Mouse (Mus musculus): ENCODE measurements around the gene Hmcn2. TPM values are rescaled to one million over a fixed set of nuclear protein-coding genes. Genes with fewer than 3 reads are reported as not detected.
A peak's percentile ranks its signal among the peaks of the same experiment; 100 is the strongest.

Gene Hmcn2
- total RNA-seq, 2 experiments from 2014 or later, result 0.30 to 0.73 TPM

DNA sequence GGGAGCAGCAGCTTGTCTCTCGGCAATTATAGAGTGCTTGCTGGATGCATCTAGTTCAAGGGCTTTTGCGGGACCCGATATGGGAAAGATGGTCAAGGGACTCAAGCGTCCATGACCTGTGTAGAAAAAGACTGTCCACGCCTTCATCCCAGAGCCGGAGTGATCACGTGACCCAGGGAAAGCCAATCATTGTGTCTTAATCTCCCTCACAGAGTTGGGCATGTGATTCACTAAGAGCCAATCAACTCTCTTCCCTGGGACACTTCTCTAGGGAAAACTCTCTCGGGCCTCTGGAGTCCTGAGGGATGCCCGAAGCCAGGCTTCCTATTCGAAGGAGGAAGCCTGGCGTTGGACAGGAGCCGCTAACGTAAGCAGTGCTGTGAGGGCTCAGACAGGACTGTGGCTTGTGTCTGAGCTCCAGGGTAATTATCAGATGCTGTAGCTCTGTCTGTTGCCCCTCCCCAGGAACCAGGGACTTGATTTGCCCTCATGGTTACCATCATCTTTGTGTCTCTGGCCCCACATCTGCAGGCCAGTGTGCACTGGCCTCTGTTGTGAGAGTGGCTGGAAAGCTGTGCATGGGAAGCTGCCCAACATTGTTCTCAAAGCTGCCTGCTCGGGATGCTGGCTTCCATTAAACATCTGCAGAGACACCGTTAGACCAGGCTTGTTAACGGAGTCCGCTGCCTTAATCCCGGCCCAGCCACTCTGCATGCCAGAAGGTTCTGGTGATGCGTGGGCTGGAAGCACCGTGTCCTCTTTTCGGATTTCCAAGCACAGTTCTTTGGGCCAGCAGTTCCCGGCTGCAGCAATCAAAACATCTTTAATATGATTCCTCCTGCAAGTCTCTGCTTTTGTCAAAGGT is 9.2 kb upstream of the Hmcn2 start:
- DNase-seq (ENCODE audit: low spot score in 2 of 2), result no peak

GRCm38 (mm10) chr2:31305684-31306083 is 8.5 kb upstream of the Hmcn2 start:
- DNase-seq (ENCODE audit: low spot score in 2 of 2), result peak in 1 of 2 experiments; percentile 42

DNA sequence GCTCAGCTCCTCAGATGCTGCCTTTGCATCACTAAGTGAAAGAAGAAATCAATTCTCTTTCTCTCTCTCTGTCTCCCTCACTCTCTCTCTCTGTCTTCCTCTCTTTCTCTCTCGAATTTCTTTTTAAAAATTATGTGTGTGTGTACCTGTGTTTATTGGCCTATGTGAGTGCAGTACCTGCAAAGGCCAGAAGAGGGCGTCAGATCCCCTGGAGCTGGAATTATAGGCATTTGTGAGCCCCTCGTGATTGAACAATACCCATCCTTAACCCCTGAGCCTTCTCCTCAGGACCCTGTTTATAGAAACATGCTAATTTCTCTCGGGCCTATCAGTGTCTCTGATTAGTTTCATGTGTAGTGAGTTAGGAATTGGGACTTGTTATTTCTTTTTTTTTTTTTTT is 6.0 kb upstream of the Hmcn2 start:
- DNase-seq (ENCODE audit: low spot score in 2 of 2), result no peak

GRCm38 (mm10) chr2:31309549-31309948 is 4.7 kb upstream of the Hmcn2 start:
- DNase-seq (ENCODE audit: low spot score in 2 of 2), result no peak

DNA sequence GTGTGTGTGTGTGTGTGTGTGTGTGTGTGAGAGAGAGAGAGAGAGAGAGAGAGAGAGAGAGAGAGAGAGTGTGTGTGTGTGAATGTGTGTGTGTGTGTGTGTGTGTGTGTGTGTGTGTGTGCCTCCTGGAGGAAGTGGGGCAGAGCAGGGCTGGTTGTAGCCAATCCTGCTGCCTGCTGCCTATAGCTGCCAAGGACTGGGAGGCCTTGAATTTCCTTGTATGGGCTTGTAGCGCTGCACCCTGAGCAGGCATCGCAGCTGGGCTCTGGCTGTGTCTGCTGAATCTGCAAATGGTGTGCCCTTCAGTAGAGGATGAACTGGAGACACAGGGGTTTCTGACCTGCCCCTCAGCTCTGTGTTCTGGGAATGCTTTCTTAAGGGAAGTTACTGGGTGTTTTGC is 3.9 kb downstream of the Hmcn2 start:
- no peak for DNase-seq (ENCODE audit: low spot score in 2 of 2)

- no peak for DNase-seq (ENCODE audit: low spot score in 2 of 2)
Measured at GRCm38 (mm10) chr2:31319200-31319599, 5.0 kb downstream of the Hmcn2 start.

GRCm38 (mm10) chr2:31327186-31327585 is 13.0 kb downstream of the Hmcn2 start:
- DNase-seq (ENCODE audit: low spot score in 2 of 2), result no peak

DNA sequence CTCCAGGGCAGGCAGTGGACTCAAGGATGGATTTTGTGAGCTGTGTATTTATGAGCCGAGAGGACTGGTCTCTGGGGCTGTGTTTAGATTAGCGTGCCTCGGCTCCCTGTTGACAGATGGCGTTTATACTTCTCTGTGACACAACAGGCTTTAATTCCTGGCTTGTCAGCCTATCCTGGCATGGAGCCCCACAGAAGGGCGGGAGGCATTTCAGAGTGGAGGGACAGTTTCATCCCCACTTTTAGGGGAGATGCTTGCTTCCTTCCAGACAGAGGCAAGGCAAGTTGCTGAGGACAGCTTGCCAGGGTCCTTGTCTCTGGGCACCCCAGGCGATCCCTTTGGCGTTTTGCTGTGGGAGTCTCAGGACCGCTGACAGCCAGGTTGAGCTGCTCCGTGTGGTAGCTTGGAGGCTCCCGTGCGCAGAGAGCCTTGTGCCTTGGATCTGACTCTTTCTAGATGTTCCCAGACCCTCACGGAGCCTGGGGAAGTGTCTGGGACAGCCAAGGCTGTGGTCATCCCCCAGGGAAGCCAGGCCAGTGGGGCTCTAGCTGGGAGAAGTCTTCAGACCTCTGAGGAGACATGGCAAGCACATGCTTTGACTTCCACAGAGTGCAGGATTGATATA is 23.6 kb downstream of the Hmcn2 start:
- DNase-seq (ENCODE audit: low spot score in 2 of 2), result no peak

DNA sequence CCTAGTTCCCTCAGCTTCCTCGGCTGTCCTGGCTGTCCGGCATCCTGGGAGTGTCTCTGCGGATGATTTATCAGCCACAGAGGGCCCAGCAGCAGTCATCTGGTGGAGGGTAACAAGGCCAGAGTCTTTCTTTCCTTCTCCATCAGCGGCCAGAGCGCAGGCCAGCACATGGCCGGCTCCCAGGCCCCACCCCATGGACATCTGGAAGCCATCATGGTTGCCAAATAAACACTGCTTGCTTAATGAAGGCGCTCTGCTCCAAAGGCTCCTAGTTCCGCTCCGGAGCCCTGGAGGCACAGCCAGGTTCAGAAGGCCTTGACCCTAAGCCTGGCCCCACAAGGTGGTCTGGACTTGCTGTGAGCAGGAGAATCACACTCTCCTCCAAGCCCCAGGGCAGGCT is 25.6 kb downstream of the Hmcn2 start:
- no peak for DNase-seq (ENCODE audit: low spot score in 2 of 2)

DNA sequence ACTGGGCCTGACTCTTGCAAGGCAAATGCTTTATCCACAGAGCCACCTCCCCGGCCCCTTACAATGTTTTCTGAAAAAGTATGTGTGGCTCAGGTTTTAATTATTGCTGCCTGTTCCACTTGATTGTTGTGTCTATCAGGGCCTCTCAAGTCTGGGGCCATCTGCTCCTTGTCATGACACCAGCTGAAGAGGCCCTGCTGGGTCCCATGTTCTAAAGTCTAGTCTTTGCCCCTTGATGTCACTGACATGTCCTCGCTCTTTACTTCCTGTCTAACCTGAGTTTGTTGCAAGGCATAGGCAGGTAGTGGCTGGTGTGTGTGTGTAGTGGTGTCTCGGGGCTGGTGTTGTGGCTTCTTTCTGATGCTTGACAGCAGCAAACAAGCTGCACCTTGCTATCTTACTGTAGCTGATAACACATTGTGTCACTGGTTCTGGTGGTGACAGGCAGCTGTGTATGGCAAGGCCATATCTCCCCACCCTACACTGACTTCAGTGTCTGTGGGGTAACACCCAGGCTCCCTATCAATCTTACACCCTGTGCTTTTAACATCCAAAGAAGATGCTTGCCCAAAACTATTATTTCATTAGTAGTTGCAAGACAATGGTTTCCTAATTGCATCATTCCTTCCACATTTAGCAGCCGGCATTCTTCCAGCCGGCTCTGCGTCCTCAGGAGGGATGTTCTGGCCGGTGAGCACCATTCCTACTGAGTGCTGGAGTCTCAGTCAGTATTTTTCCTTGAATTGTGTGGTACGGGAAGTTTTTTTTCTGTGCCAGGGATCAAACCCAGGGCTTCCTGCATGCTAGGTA is 27.7 kb downstream of the Hmcn2 start:
- DNase-seq (ENCODE audit: low spot score in 2 of 2), result no peak

DNA sequence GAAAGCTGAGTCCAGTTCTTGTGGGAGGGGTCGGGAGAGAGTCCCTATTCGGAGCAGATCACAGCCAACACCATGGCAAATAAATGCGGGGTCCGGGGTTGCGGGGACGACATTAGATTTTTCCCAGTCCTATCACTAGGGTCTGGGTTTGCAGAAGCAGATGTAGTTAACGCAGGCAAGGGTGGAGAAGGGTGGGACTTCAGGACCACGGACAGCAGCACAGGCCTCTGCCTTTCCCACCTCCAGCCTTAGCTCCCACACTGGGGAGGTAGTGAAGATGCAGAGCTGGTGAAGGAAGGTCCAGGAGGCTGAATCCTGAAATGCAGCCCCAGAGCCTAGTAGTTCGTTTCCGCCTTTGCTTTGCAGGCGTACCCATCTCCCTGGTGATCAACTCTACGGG is 31.9 kb downstream of the Hmcn2 start:
- no peak for DNase-seq (ENCODE audit: low spot score in 2 of 2)

GRCm38 (mm10) chr2:31348373-31348772 is 34.2 kb downstream of the Hmcn2 start:
- peak in 1 of 2 experiments; percentile 12 for DNase-seq (ENCODE audit: low spot score in 2 of 2)

DNA sequence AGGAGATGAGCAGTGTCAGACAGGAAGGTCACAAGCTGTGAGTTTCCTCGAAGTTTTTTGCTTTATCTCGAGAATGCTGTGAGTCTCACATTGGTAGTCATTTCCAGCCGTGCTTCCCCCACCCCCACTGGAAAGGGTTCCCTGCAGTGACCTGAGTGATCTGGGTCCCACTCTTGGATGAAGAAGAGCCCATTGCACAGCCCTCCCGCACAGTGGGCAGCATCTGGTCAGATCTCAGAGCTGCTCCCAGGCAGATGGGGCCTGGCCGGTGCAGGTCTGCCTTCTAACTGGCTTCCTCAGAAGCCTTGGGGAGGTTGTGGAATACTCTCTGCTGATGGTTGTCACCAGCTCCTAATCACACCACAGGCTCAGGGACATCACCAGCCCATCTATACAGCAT is 34.6 kb downstream of the Hmcn2 start:
- DNase-seq (ENCODE audit: low spot score in 2 of 2), result no peak

DNA sequence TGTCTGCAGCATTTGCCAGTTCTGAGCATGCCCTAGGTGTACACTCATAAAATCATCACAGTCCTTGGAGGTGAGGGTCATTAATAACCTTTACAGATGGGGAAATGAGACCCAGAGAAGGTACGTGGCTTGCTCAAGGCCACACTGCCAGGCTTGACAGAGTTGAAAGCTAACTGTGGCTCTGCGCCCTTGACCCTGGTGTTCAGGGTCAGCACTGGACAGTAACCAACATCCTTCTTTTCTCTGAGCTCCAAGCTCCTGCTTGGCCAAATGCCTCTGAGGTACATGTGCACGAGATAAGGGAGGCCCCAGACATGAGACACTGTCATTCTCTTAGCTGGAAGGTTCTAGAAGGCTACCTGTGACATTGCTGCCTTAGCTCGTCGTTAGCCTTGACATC is 42.6 kb downstream of the Hmcn2 start:
- DNase-seq (ENCODE audit: low spot score in 2 of 2), result no peak

DNA sequence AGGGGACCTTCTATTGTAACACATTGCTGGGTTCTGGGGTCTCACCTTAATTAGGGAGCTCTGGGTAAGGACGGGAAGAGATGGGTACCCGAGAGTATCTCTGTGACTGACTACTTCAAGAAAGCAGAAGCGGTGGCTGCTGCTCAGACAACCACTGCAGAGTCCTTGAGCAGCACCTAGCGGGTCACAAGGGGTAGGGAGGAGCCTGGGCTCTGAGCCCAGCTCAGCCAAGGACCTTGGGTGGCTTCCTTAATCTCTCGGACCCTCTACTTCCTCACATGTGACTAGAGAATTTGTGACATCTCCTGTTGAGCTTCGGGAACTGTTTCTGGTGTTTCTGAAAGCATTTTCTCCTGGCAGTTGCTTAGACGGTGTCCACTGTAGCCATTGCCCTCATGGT is 45.1 kb downstream of the Hmcn2 start:
- no peak for DNase-seq (ENCODE audit: low spot score in 2 of 2)

DNA sequence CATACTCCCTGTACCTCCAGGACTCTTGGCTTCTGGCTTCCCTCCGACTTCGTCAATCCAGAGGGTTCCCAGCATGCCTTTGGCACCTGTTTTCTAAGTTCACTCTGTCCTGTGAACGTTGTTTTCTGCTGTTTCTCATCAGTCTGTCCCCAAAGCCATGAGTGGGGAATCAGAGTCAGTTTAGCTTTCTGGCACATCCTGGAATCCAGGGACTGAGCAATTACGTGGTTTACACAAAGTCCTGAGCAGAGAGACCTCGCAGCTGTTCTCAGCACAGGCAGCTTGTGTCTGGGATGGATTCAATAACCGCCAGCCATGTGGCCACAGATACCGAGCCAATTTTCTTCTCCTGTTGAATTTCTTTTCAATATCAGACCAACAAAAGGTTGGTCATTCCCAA is 53.0 kb downstream of the Hmcn2 start:
- DNase-seq (ENCODE audit: low spot score in 2 of 2), result no peak

DNA sequence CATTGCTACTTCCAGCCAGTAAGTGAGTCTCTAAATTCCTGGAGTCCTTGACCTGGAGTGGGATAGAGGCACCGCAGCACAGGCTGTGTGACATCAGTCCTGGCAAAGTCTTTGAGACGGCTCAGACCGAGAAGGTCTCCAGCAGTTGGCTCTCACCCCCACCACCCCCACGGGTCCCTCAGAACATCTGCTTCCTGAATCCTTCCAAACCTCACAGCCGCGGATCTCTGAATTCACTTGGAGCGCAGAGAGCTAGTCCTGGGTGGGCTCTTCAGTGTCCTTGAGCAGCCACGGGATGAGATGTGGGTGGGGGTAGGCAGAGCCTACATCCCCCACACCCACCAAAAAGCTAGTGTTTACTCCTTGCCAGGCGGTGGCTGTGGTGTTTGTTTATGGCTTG is 57.2 kb downstream of the Hmcn2 start:
- DNase-seq (ENCODE audit: low spot score in 2 of 2), result no peak

DNA sequence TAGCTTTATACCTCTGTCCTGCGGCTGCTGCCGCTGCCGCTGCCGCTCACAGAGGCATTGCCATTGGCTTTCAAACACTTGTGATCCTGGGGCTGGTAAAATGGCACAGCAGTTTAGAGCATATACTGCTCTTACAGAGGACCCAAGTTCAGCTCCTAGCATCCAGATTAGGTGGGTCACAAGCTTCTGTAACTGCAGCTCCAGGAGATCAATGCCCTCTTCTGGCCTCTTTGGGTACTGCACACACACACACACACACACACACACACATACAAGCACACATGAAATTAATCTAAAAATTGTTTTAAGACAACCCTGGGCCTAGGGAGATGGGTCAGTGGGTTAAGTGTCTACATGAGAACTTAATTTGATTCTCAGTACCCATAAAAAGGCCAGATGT is 58.0 kb downstream of the Hmcn2 start:
- no peak for DNase-seq (ENCODE audit: low spot score in 2 of 2)

GRCm38 (mm10) chr2:31374415-31374814 is 60.2 kb downstream of the Hmcn2 start:
- DNase-seq (ENCODE audit: low spot score in 2 of 2), result peak in 1 of 2 experiments; percentile 32

- DNase-seq (ENCODE audit: low spot score in 2 of 2), result no peak
Measured at GRCm38 (mm10) chr2:31376057-31376456, 61.8 kb downstream of the Hmcn2 start.

- DNase-seq (ENCODE audit: low spot score in 2 of 2), result no peak
Measured at GRCm38 (mm10) chr2:31377481-31377880, 63.3 kb downstream of the Hmcn2 start.

DNA sequence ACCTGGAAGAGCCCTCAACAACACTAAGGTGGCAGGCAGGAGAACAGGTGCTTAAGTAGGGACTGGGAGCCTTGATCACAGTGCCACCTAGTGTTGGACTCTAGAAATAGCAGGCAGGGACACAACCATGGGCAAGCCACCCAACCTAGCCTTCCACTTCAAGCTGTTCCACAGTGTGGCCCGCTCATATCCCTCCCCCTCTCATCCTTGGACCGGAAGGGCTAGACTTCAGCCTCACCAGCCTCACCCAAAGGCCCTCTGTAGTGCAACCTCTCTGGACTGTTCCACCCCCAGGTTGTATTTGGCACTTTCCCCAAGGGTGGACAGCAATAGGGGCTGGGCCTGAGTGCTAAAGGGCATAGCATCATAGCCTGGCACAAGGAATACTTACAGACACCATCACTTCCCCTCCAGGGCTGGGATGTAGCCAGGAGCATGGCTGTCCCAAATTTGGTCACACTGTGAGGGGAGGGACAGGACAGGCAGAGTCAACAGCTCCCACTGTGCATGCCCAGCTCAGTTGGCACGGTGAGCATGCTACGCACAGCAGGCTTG is 67.2 kb downstream of the Hmcn2 start:
- DNase-seq (ENCODE audit: low spot score in 2 of 2), result peak; percentile 47 to 63

Measured in left cerebral cortex, adult 18-20 months (tissue).